Mouse (Mus musculus) heart, embryonic 10.5 days (tissue): ENCODE results near the gene Ier5. TPM values are rescaled to one million over a fixed set of nuclear protein-coding genes. Genes with fewer than 3 reads are reported as not detected.
A peak's percentile ranks its signal among the peaks of the same experiment; 100 is the strongest.

ENCODE experiments used
- DNase-seq: peaks from one replicate; pipeline ENCODE4 v3.0.0-alpha.2; 2017; ENCODE audit warnings: low spot score
- H3K27ac ChIP-seq: fragments of 300-500 bp; sonication (generic); 2 replicates; pipeline ENCODE4 v1.5.1; 2016; ENCODE audit warnings: mild to moderate bottlenecking
- H3K27me3 ChIP-seq: fragments of 300-500 bp; sonication (generic); 2 replicates; pipeline ENCODE4 v1.6.1; 2016; ENCODE audit warnings: mild to moderate bottlenecking; ENCODE audit not compliant: poor library complexity, insufficient read depth, severe bottlenecking
- H3K36me3 ChIP-seq: fragments of 300-500 bp; sonication (generic); 2 replicates; pipeline ENCODE4 v1.6.1; 2016; ENCODE audit warnings: mild to moderate bottlenecking, moderate library complexity
- H3K4me1 ChIP-seq: fragments of 300-500 bp; sonication (generic); 2 replicates; pipeline ENCODE4 v1.6.1; 2016; ENCODE audit warnings: mild to moderate bottlenecking
- H3K4me3 ChIP-seq: fragments of 300-500 bp; sonication (generic); 2 replicates; pipeline ENCODE4 v1.5.1; 2016; ENCODE audit warnings: mild to moderate bottlenecking, moderate library complexity
- H3K9me3 ChIP-seq: fragments of 300-500 bp; sonication (generic); 2 replicates; pipeline ENCODE4 v1.6.1; 2016; ENCODE audit warnings: mild to moderate bottlenecking, moderate library complexity
- WGBS: fragments of 180-500 bp; shearing (Covaris S2); methylation state at CpG from one replicate; pipeline ENCODE4 v1.1.7; 2016; 5-methylcytosine and 5-hydroxymethylcytosine counted together
- polyA plus RNA-seq: library from polyadenylated mRNA; unstranded; fragments of >200 nt; fragmentation: Nextera tagmentation; extraction: Ambion mirVana; gene quantifications from 2 replicates; pipeline ENCODE4 v1.2.1, GENCODE M21; 2016

Ier5 gene
- polyA plus RNA-seq, 1 experiment from 2014 or later = 8.6 TPM

GRCm38 (mm10) chr1:155066196-155066595, 33.2 kb downstream of the Ier5 start:
- DNase-seq = no peak
- H3K27ac ChIP-seq = no peak overlapping the region
- peaks cover 4% of the 10 kb centered on the region; the same call in 1 of the 2 replicates for H3K27me3 ChIP-seq
- no peaks in the 10 kb centered on the region for H3K36me3 ChIP-seq
- H3K4me3 ChIP-seq = no peak overlapping the region
- H3K4me1 ChIP-seq = peaks cover 43% of the 10 kb centered on the region
- H3K9me3 ChIP-seq = no peaks in the 10 kb centered on the region
- 82% methylated on average over 5 of the region's 5 CpGs for WGBS

- peaks cover 4% of the 10 kb centered on the region; the same call in 1 of the 2 replicates for H3K27me3 ChIP-seq
- no peak for DNase-seq
- no peaks in the 10 kb centered on the region for H3K9me3 ChIP-seq
- H3K4me1 ChIP-seq = peaks cover 49% of the 10 kb centered on the region
- 53% methylated on average over 11 of the region's 11 CpGs for WGBS
- H3K27ac ChIP-seq = 0 out of 2 replicates have a peak overlapping the region, but pooled peaks have one; percentile 37
- no peaks in the 10 kb centered on the region for H3K36me3 ChIP-seq
- H3K4me3 ChIP-seq = no peak overlapping the region
Measured at GRCm38 (mm10) chr1:155065068-155065701, 34.3 kb downstream of the Ier5 start.

GRCm38 (mm10) chr1:155064649-155065048, 34.8 kb downstream of the Ier5 start:
- peaks cover 51% of the 10 kb centered on the region for H3K4me1 ChIP-seq
- 37% methylated on average over 4 of the region's 4 CpGs for WGBS

GRCm38 (mm10) chr1:155064111-155064510, 35.3 kb downstream of the Ier5 start:
- H3K36me3 ChIP-seq = no peaks in the 10 kb centered on the region
- peaks cover 52% of the 10 kb centered on the region for H3K4me1 ChIP-seq
- 0 out of 2 replicates have a peak overlapping the region, but pooled peaks have one; percentile 37 for H3K27ac ChIP-seq
- H3K4me3 ChIP-seq = no peak overlapping the region
- DNase-seq = no peak
- peaks cover 4% of the 10 kb centered on the region; the same call in 1 of the 2 replicates for H3K27me3 ChIP-seq
- 86% methylated on average over 5 of the region's 5 CpGs for WGBS
- no peaks in the 10 kb centered on the region for H3K9me3 ChIP-seq

More at GRCm38 (mm10) chr1:155064649-155065048, 34.8 kb downstream of the Ier5 start:
- Histone ChIP-seq H3K36me3 (no peaks in the 10 kb centered on the region), H3K27me3 (peaks cover 4% of the 10 kb centered on the region; the same call in 1 of the 2 replicates), H3K27ac (0 out of 2 replicates have a peak overlapping the region, but pooled peaks have one; percentile 37), H3K9me3 (no peaks in the 10 kb centered on the region), H3K4me3 (no peak overlapping the region)
- no peak for DNase-seq

GRCm38 (mm10) chr1:155062963-155063362, 36.5 kb downstream of the Ier5 start:
- peaks cover 61% of the 10 kb centered on the region for H3K4me1 ChIP-seq
- WGBS = 90% methylated on average over 4 of the region's 4 CpGs
- H3K36me3 ChIP-seq = no peaks in the 10 kb centered on the region
- no peaks in the 10 kb centered on the region for H3K9me3 ChIP-seq
- peaks cover 4% of the 10 kb centered on the region; the same call in 1 of the 2 replicates for H3K27me3 ChIP-seq
- no peak overlapping the region for H3K4me3 ChIP-seq
- no peak for DNase-seq
- no peak overlapping the region for H3K27ac ChIP-seq

- WGBS = 87% methylated on average over 7 of the region's 7 CpGs
- peaks cover 4% of the 10 kb centered on the region; the same call in 1 of the 2 replicates for H3K27me3 ChIP-seq
- no peak for DNase-seq
- no peaks in the 10 kb centered on the region for H3K36me3 ChIP-seq
- H3K4me3 ChIP-seq = no peak overlapping the region
- no peaks in the 10 kb centered on the region for H3K9me3 ChIP-seq
- H3K27ac ChIP-seq = peak overlapping the region; percentile 32
- peaks cover 69% of the 10 kb centered on the region for H3K4me1 ChIP-seq
Measured at GRCm38 (mm10) chr1:155062057-155062456, 37.4 kb downstream of the Ier5 start.

- WGBS = 73% methylated on average over 17 of the region's 17 CpGs
- no peaks in the 10 kb centered on the region for H3K9me3 ChIP-seq
- no peak for DNase-seq
- H3K27me3 ChIP-seq = peaks cover 4% of the 10 kb centered on the region; the same call in 1 of the 2 replicates
- H3K4me3 ChIP-seq = no peak overlapping the region
- H3K4me1 ChIP-seq = peaks cover 70% of the 10 kb centered on the region
- peak overlapping the region; percentile 86 for H3K27ac ChIP-seq
- no peaks in the 10 kb centered on the region for H3K36me3 ChIP-seq
Measured at GRCm38 (mm10) chr1:155060832-155061801, 38.3 kb downstream of the Ier5 start.

GRCm38 (mm10) chr1:155060261-155060660, 39.2 kb downstream of the Ier5 start:
- no peak for DNase-seq
- H3K27ac ChIP-seq = peak overlapping the region; percentile 86

GRCm38 (mm10) chr1:155059505-155059904, 39.9 kb downstream of the Ier5 start:
- Histone ChIP-seq H3K4me1 (peaks cover 66% of the 10 kb centered on the region), H3K4me3 (peak overlapping the region; percentile 29), H3K27me3 (peaks cover 4% of the 10 kb centered on the region; the same call in 1 of the 2 replicates), H3K9me3 (no peaks in the 10 kb centered on the region), H3K36me3 (no peaks in the 10 kb centered on the region), H3K27ac (peak overlapping the region; percentile 86)
- 9% methylated on average over 14 of the region's 14 CpGs for WGBS
- peak; percentile 89 for DNase-seq

More at GRCm38 (mm10) chr1:155060261-155060660, 39.2 kb downstream of the Ier5 start:
- H3K36me3 ChIP-seq = no peaks in the 10 kb centered on the region
- peaks cover 4% of the 10 kb centered on the region; the same call in 1 of the 2 replicates for H3K27me3 ChIP-seq
- H3K9me3 ChIP-seq = no peaks in the 10 kb centered on the region
- no peak overlapping the region for H3K4me3 ChIP-seq
- peaks cover 66% of the 10 kb centered on the region for H3K4me1 ChIP-seq
- WGBS = 66% methylated on average over 5 of the region's 5 CpGs

- 65% methylated on average over 6 of the region's 6 CpGs for WGBS
- H3K4me1 ChIP-seq = peaks cover 63% of the 10 kb centered on the region
- H3K4me3 ChIP-seq = no peak overlapping the region
Measured at GRCm38 (mm10) chr1:155058099-155059012, 41.1 kb downstream of the Ier5 start.

GRCm38 (mm10) chr1:155056166-155056565, 43.3 kb downstream of the Ier5 start:
- Histone ChIP-seq H3K4me1 (peaks cover 78% of the 10 kb centered on the region), H3K27me3 (no peaks in the 10 kb centered on the region), H3K27ac (no peak overlapping the region), H3K9me3 (no peaks in the 10 kb centered on the region), H3K36me3 (no peaks in the 10 kb centered on the region), H3K4me3 (no peak overlapping the region)
- DNase-seq = no peak
- WGBS = 87% methylated on average over 1 of the region's 1 CpGs

More at GRCm38 (mm10) chr1:155058099-155059012, 41.1 kb downstream of the Ier5 start:
- H3K9me3 ChIP-seq = no peaks in the 10 kb centered on the region
- peaks cover 4% of the 10 kb centered on the region; the same call in 1 of the 2 replicates for H3K27me3 ChIP-seq
- no peak for DNase-seq
- peak overlapping the region; percentile 86 for H3K27ac ChIP-seq
- H3K36me3 ChIP-seq = no peaks in the 10 kb centered on the region

- peaks cover 78% of the 10 kb centered on the region for H3K4me1 ChIP-seq
- H3K27me3 ChIP-seq = no peaks in the 10 kb centered on the region
- H3K9me3 ChIP-seq = no peaks in the 10 kb centered on the region
- H3K36me3 ChIP-seq = no peaks in the 10 kb centered on the region
- no peak overlapping the region for H3K4me3 ChIP-seq
- DNase-seq = no peak
- 41% methylated on average over 3 of the region's 3 CpGs for WGBS
- peak overlapping the region; percentile 59; the same call in 1 of the 2 replicates for H3K27ac ChIP-seq
Measured at GRCm38 (mm10) chr1:155055041-155055440, 44.4 kb downstream of the Ier5 start.
